Mouse (Mus musculus) embryonic facial prominence, embryonic 12.5 days (tissue): ENCODE data around the gene Ppp1r15b. TPM values are rescaled to one million over a fixed set of nuclear protein-coding genes. Genes with fewer than 3 reads are reported as not detected.

ENCODE experiments used
- ATAC-seq: fragments of 200-750 bp; cut with Nextera tagmentation; 2 replicates; pipeline ENCODE4 v1.8.0; 2017; ENCODE audit not compliant: insufficient number of reproducible peaks, insufficient read depth, low FRiP score, low TSS enrichment
- H3K27ac ChIP-seq: fragments of 300-500 bp; sonication (generic); 2 replicates; pipeline ENCODE4 v1.5.1; 2016; ENCODE audit warnings: mild to moderate bottlenecking
- H3K27me3 ChIP-seq: fragments of 300-500 bp; sonication (generic); 2 replicates; pipeline ENCODE4 v1.6.1; 2016; ENCODE audit warnings: mild to moderate bottlenecking, moderate library complexity
- H3K36me3 ChIP-seq: fragments of 300-500 bp; sonication (generic); 2 replicates; pipeline ENCODE4 v1.6.1; 2016; ENCODE audit warnings: mild to moderate bottlenecking
- H3K4me1 ChIP-seq: fragments of 300-500 bp; sonication (generic); 2 replicates; pipeline ENCODE4 v1.6.1; 2016
- H3K4me2 ChIP-seq: fragments of 300-500 bp; sonication (generic); replicated peaks from 2 replicates; pipeline ENCODE4 v1.6.1; 2016; ENCODE audit warnings: mild to moderate bottlenecking, moderate library complexity
- H3K4me3 ChIP-seq: fragments of 300-500 bp; sonication (generic); 2 replicates; pipeline ENCODE4 v1.5.1; 2016; ENCODE audit warnings: mild to moderate bottlenecking
- H3K9ac ChIP-seq: fragments of 300-500 bp; sonication (generic); 2 replicates; pipeline ENCODE4 v1.6.1; 2016; ENCODE audit warnings: mild to moderate bottlenecking, moderate library complexity
- H3K9me3 ChIP-seq: fragments of 300-500 bp; sonication (generic); 2 replicates; pipeline ENCODE4 v1.6.1; 2016; ENCODE audit warnings: mild to moderate bottlenecking, moderate library complexity
- WGBS: fragments of 180-500 bp; shearing (Covaris S2); methylation state at CpG from one replicate; pipeline ENCODE4 v1.1.7; 2016; 5-methylcytosine and 5-hydroxymethylcytosine counted together
- polyA plus RNA-seq: library from polyadenylated mRNA; unstranded; fragments of >200 nt; fragmentation: Nextera tagmentation; extraction: Ambion mirVana; gene quantifications from 2 replicates; pipeline ENCODE4 v1.2.1, GENCODE M21; 2016

Gene Ppp1r15b
- polyA plus RNA-seq, 1 experiment from 2014 or later: 45.0 TPM

- no peak overlapping the region for H3K4me3 ChIP-seq
- 87% methylated on average over 9 of the region's 9 CpGs for WGBS
- H3K9ac ChIP-seq: no peak overlapping the region
Measured at GRCm38 (mm10) chr1:133125640-133126364, 5.1 kb upstream of the Ppp1r15b start.

DNA sequence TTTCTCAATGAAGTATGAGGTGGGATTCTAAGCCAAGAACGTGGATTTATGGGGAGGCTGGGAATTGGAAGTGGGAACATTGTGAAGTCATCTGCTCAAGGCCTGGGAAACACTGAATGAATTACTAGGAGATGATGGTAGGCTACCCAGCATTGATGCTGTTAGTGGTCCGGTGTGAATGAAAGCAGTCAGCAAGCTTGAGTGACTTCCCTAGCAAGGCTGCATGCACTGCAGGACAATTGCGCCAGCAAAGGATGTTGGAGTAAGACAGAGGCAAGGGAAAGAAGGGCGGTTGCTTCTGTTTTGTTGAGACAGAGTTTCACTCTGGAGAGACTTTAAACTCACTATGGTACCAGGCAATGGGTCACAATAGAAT lies 4.6 kb upstream of the Ppp1r15b start:
- WGBS: 65% methylated on average over 4 of the region's 4 CpGs
- Histone ChIP-seq H3K27me3 (no peaks in the 10 kb centered on the region), H3K4me3 (no peak overlapping the region), H3K36me3 (no peaks in the 10 kb centered on the region), H3K9ac (no peak overlapping the region), H3K27ac (no peak overlapping the region), H3K4me2 (no peak overlapping the region), H3K9me3 (no peaks in the 10 kb centered on the region), H3K4me1 (peaks cover 11% of the 10 kb centered on the region; the same call in 1 of the 2 replicates)
- no peak for ATAC-seq

More at GRCm38 (mm10) chr1:133125640-133126364, 5.1 kb upstream of the Ppp1r15b start:
- no peaks in the 10 kb centered on the region for H3K36me3 ChIP-seq
- no peaks in the 10 kb centered on the region for H3K9me3 ChIP-seq
- no peak for ATAC-seq
- H3K4me2 ChIP-seq: no peak overlapping the region
- peaks cover 11% of the 10 kb centered on the region; the same call in 1 of the 2 replicates for H3K4me1 ChIP-seq
- H3K27ac ChIP-seq: no peak overlapping the region
- H3K27me3 ChIP-seq: no peaks in the 10 kb centered on the region

DNA sequence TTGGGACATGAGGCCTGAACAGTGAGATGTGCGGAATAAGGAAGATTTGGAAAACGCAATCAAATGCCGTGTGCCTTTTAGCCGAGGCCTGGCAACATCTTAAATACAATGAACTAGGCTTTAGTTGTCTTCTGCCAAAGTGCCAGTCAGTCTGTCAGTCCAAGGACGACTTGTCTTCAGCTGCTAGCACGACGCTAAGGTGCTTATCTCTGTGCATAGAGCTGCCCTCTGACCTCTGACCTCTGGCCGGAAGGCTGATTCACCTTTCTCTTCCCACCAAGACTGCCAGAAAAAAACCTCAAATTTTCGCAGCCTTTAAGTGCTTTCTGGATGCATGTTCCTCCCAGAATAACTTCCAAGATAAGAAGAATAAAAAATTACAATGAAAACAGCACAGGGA lies 3.6 kb upstream of the Ppp1r15b start:
- H3K27me3 ChIP-seq: no peaks in the 10 kb centered on the region
- H3K4me3 ChIP-seq: no peak overlapping the region
- no peak overlapping the region for H3K9ac ChIP-seq
- no peak overlapping the region for H3K27ac ChIP-seq
- no peaks in the 10 kb centered on the region for H3K9me3 ChIP-seq
- H3K36me3 ChIP-seq: no peaks in the 10 kb centered on the region
- H3K4me2 ChIP-seq: no peak overlapping the region
- H3K4me1 ChIP-seq: peaks cover 11% of the 10 kb centered on the region; the same call in 1 of the 2 replicates
- no peak for ATAC-seq
- 53% methylated on average over 9 of the region's 9 CpGs for WGBS

- peak overlapping the region; percentile 98; the same call in 1 of the 2 replicates for H3K27ac ChIP-seq
- H3K27me3 ChIP-seq: no peaks in the 10 kb centered on the region
- peaks cover 33% of the 10 kb centered on the region for H3K4me1 ChIP-seq
- WGBS: 17% methylated on average over 16 of the region's 16 CpGs
- no peak overlapping the region for H3K4me3 ChIP-seq
- no peaks in the 10 kb centered on the region for H3K9me3 ChIP-seq
- H3K9ac ChIP-seq: no peak overlapping the region
- no peak for ATAC-seq
- H3K4me2 ChIP-seq: peak overlapping the region; percentile 3; the same call in 1 of the 2 replicates
- no peaks in the 10 kb centered on the region for H3K36me3 ChIP-seq
Measured at GRCm38 (mm10) chr1:133129471-133130221, 1.3 kb upstream of the Ppp1r15b start.

DNA sequence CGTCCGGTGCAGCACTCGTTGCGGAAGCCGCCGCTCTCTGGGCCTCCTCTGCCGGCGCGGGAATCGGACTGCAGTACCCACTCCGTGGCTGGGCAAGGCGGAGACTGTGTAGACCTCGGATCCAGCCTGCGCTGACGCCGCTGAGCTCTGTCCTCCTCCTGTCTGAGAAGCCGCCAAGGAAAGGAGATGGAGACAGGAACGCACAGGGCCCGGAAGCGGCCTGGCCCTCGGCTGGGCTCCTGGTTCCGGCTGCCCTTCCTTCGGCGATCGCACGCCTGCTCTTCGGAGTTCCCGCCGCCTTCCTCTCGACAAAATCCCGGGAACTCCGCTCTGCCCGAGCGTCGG lies 590 bp downstream of the Ppp1r15b start:
- H3K27ac ChIP-seq: peak overlapping the region; percentile 98
- ATAC-seq: no peak
- H3K27me3 ChIP-seq: no peaks in the 10 kb centered on the region
- peaks cover 46% of the 10 kb centered on the region for H3K4me1 ChIP-seq
- peak overlapping the region; percentile 99 for H3K4me2 ChIP-seq
- H3K36me3 ChIP-seq: peaks cover 6% of the 10 kb centered on the region; the same call in 1 of the 2 replicates
- no peaks in the 10 kb centered on the region for H3K9me3 ChIP-seq
- peak overlapping the region; percentile 90 for H3K9ac ChIP-seq
- H3K4me3 ChIP-seq: peak overlapping the region; percentile 80
- under 1% methylated on average over 34 of the region's 35 CpGs for WGBS

- H3K4me3 ChIP-seq: peak overlapping the region; percentile 80
- WGBS: under 1% methylated on average over 11 of the region's 11 CpGs
- H3K27ac ChIP-seq: peak overlapping the region; percentile 98
- no peaks in the 10 kb centered on the region for H3K27me3 ChIP-seq
- peaks cover 10% of the 10 kb centered on the region for H3K36me3 ChIP-seq
- H3K9me3 ChIP-seq: no peaks in the 10 kb centered on the region
- H3K9ac ChIP-seq: peak overlapping the region; percentile 90
- peak overlapping the region; percentile 99 for H3K4me2 ChIP-seq
- ATAC-seq: no peak
- peaks cover 46% of the 10 kb centered on the region for H3K4me1 ChIP-seq
Measured at GRCm38 (mm10) chr1:133131936-133132335, 993 bp downstream of the Ppp1r15b start.

- ATAC-seq: no peak
- 12% methylated on average over 26 of the region's 26 CpGs for WGBS
- H3K36me3 ChIP-seq: peaks cover 16% of the 10 kb centered on the region
- H3K27ac ChIP-seq: peak overlapping the region; percentile 98
- no peaks in the 10 kb centered on the region for H3K27me3 ChIP-seq
- peak overlapping the region; percentile 80 for H3K4me3 ChIP-seq
- H3K9me3 ChIP-seq: no peaks in the 10 kb centered on the region
- H3K9ac ChIP-seq: peak overlapping the region; percentile 90
- H3K4me1 ChIP-seq: peaks cover 46% of the 10 kb centered on the region
- peak overlapping the region; percentile 99 for H3K4me2 ChIP-seq
Measured at GRCm38 (mm10) chr1:133132388-133133326, 1.7 kb downstream of the Ppp1r15b start.

GRCm38 (mm10) chr1:133133425-133133824 lies 2.5 kb downstream of the Ppp1r15b start:
- 12% methylated on average over 2 of the region's 2 CpGs for whole genome bisulfite sequencing
- peaks cover 46% of the 10 kb centered on the region for H3K4me1 ChIP-seq
- H3K9me3 ChIP-seq: no peaks in the 10 kb centered on the region
- H3K36me3 ChIP-seq: peaks cover 23% of the 10 kb centered on the region
- H3K4me3 ChIP-seq: peak overlapping the region; percentile 80
- H3K27ac ChIP-seq: no peak overlapping the region
- H3K4me2 ChIP-seq: peak overlapping the region; percentile 99
- peak overlapping the region; percentile 90 for H3K9ac ChIP-seq
- ATAC-seq: no peak
- no peaks in the 10 kb centered on the region for H3K27me3 ChIP-seq

GRCm38 (mm10) chr1:133134071-133134470 lies 3.1 kb downstream of the Ppp1r15b start:
- no peak for ATAC-seq
- Histone ChIP-seq H3K4me3 (peak overlapping the region; percentile 80), H3K27ac (no peak overlapping the region), H3K4me1 (peaks cover 46% of the 10 kb centered on the region), H3K9ac (peak overlapping the region; percentile 90), H3K27me3 (no peaks in the 10 kb centered on the region), H3K9me3 (no peaks in the 10 kb centered on the region), H3K36me3 (peaks cover 30% of the 10 kb centered on the region), H3K4me2 (peak overlapping the region; percentile 99)
- WGBS: 25% methylated on average over 4 of the region's 4 CpGs

GRCm38 (mm10) chr1:133134881-133135280 lies 3.9 kb downstream of the Ppp1r15b start:
- Histone ChIP-seq H3K27ac (no peak overlapping the region), H3K27me3 (no peaks in the 10 kb centered on the region), H3K4me1 (peaks cover 40% of the 10 kb centered on the region), H3K9ac (peak overlapping the region; percentile 55; the same call in 1 of the 2 replicates), H3K4me2 (peak overlapping the region; percentile 99), H3K4me3 (peak overlapping the region; percentile 80), H3K36me3 (peaks cover 35% of the 10 kb centered on the region), H3K9me3 (no peaks in the 10 kb centered on the region)
- 50% methylated on average over 4 of the region's 4 CpGs for WGBS
- ATAC-seq: no peak

DNA sequence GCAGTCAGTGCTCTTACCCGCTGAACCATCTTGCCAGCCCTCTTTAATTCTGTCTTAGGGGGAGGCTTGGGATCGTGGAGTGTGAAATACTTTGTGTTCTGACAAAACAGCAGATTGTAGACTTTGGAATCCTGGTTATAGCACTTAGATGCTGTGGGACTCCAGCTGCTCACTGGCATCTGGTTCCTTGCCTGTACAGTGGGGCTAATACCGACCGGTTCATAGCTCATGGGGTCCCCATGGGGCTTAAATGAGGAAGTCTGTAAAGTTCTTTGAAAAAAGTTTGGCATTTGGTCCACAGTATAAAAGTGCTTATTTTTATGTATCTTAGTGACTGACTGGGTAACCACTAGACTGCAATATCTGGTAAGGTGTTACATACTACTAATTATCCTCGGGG lies 4.9 kb downstream of the Ppp1r15b start:
- no peak overlapping the region for H3K27ac ChIP-seq
- no peaks in the 10 kb centered on the region for H3K27me3 ChIP-seq
- H3K4me1 ChIP-seq: peaks cover 35% of the 10 kb centered on the region
- peaks cover 45% of the 10 kb centered on the region for H3K36me3 ChIP-seq
- H3K4me3 ChIP-seq: peak overlapping the region; percentile 9; the same call in 1 of the 2 replicates
- 63% methylated on average over 5 of the region's 5 CpGs for WGBS
- no peak overlapping the region for H3K9ac ChIP-seq
- H3K4me2 ChIP-seq: peak overlapping the region; percentile 99
- no peaks in the 10 kb centered on the region for H3K9me3 ChIP-seq
- ATAC-seq: no peak
